Mouse (Mus musculus) stomach, postnatal 0 days (tissue): ENCODE results near the gene Lrrc52.

Source experiments
- CTCF ChIP-seq: IDR thresholded peaks from 2 replicates; pipeline ENCODE4 v1.5.1; 2016; ENCODE audit warnings: antibody characterized with exemption, low read depth, mild to moderate bottlenecking, moderate library complexity
- EP300 ChIP-seq: optimal IDR thresholded peaks from 2 replicates; pipeline ENCODE3; 2016; ENCODE audit warnings: antibody characterized with exemption

GRCm38 (mm10) chr1:167486959-167487680, 20.5 kb upstream of the Lrrc52 start:
- no peak for TF ChIP-seq CTCF
- TF ChIP-seq EP300: no peak
